Mouse (Mus musculus): ENCODE results near the gene Map10. TPM values are rescaled to one million over a fixed set of nuclear protein-coding genes. Genes with fewer than 3 reads are reported as not detected.

Gene Map10
- polyA plus RNA-seq, 1 experiment, result 5.0 TPM

- Histone ChIP-seq H3K9ac (ENCODE audit: low read depth, poor library complexity, severe bottlenecking) (no peak overlapping the region), H3K4me3 (ENCODE audit: low read depth, low read length) (no peak overlapping the region), H3K4me1 (ENCODE audit: control insufficient read depth, insufficient read depth, low read length) (peaks cover 2% of the 10 kb centered on the region), H3K27ac (ENCODE audit: insufficient read depth, low read length) (no peak overlapping the region), H3K9me3 (replicated peaks; ENCODE audit: control insufficient read depth, insufficient read depth, low read length, poor library complexity, severe bottlenecking) (no peaks in the 10 kb centered on the region), H3K27me3 (ENCODE audit: control insufficient read depth, insufficient read depth, low read length, poor library complexity, severe bottlenecking) (no peaks in the 10 kb centered on the region), H3K36me3 (ENCODE audit: control insufficient read depth, insufficient read depth, low read length, poor library complexity, severe bottlenecking) (no peaks in the 10 kb centered on the region)
- TF ChIP-seq POLR2A (IDR thresholded peaks at IDR 0.05; ENCODE audit: insufficient read depth, low read length), result no peak
- no peak for TF ChIP-seq CTCF (IDR thresholded peaks at IDR 0.05; ENCODE audit: low read depth, low read length)
- TF ChIP-seq EP300 (IDR thresholded peaks at IDR 0.05; ENCODE audit: insufficient read depth, low read depth, low read length), result no peak
Observed at GRCm38 (mm10) chr8:125686221-125686865, 16.7 kb downstream of the Map10 start.

DNA sequence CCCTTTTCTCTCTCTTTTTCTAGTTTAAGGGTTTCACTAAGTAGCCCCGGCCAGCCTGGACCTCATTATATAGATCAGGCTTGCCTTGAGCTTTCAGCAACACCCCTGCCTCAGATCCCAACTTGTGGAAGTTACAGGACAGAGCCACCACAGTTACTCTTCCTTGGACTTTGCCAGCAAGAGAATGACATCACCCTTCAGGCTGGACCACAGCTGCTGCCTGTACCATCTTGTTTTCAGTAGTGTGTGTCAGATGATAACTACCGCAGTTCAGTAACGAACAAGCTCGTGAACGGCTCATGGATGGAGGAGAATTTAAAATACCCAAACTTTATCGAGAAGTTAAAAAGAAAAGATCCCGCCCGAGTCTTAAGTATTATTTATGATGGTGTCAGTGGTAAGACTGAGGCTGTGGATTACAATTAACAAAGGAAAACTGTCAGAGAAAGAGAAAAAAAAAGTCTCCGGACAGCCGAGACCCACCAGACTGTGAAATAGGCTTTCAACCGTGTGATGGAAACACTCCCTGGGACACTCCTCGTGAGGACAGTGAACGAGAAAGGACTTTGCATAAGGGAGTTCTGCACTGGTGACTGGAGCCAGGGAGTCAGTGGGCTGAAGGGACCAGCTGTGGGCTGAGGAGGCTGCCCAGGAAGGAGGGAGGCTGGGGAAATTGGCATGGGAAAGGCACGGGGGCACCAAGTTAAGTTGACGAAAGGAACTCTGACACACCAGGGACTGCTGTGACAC is 20.7 kb downstream of the Map10 start:
- Histone ChIP-seq H3K9ac (ENCODE audit: low read depth, poor library complexity, severe bottlenecking) (no peak overlapping the region), H3K9me3 (replicated peaks; ENCODE audit: control insufficient read depth, insufficient read depth, low read length, poor library complexity, severe bottlenecking) (peaks cover 13% of the 10 kb centered on the region), H3K27me3 (ENCODE audit: control insufficient read depth, insufficient read depth, low read length, poor library complexity, severe bottlenecking) (no peaks in the 10 kb centered on the region), H3K4me1 (ENCODE audit: control insufficient read depth, insufficient read depth, low read length) (peaks cover 5% of the 10 kb centered on the region), H3K27ac (ENCODE audit: insufficient read depth, low read length) (no peak overlapping the region), H3K4me3 (ENCODE audit: low read depth, low read length) (no peak overlapping the region), H3K36me3 (ENCODE audit: control insufficient read depth, insufficient read depth, low read length, poor library complexity, severe bottlenecking) (no peaks in the 10 kb centered on the region)
- TF ChIP-seq EP300 (IDR thresholded peaks at IDR 0.05; ENCODE audit: insufficient read depth, low read depth, low read length) (no peak), CTCF (IDR thresholded peaks at IDR 0.05; ENCODE audit: low read depth, low read length) (no peak), POLR2A (IDR thresholded peaks at IDR 0.05; ENCODE audit: insufficient read depth, low read length) (no peak)

- no peaks in the 10 kb centered on the region for H3K36me3 ChIP-seq (ENCODE audit: control insufficient read depth, insufficient read depth, low read length, poor library complexity, severe bottlenecking)
- no peak for TF ChIP-seq EP300 (IDR thresholded peaks at IDR 0.05; ENCODE audit: insufficient read depth, low read depth, low read length)
- H3K9ac ChIP-seq (ENCODE audit: low read depth, poor library complexity, severe bottlenecking), result no peak overlapping the region
- H3K27ac ChIP-seq (ENCODE audit: insufficient read depth, low read length), result no peak overlapping the region
- peaks cover 5% of the 10 kb centered on the region for H3K4me1 ChIP-seq (ENCODE audit: control insufficient read depth, insufficient read depth, low read length)
- no peak overlapping the region for H3K4me3 ChIP-seq (ENCODE audit: low read depth, low read length)
- peaks cover 18% of the 10 kb centered on the region for H3K9me3 ChIP-seq (replicated peaks; ENCODE audit: control insufficient read depth, insufficient read depth, low read length, poor library complexity, severe bottlenecking)
- no peaks in the 10 kb centered on the region for H3K27me3 ChIP-seq (ENCODE audit: control insufficient read depth, insufficient read depth, low read length, poor library complexity, severe bottlenecking)
Observed at GRCm38 (mm10) chr8:125690961-125691360, 21.3 kb downstream of the Map10 start.

GRCm38 (mm10) chr8:125692447-125692846 is 22.8 kb downstream of the Map10 start:
- Histone ChIP-seq H3K4me3 (ENCODE audit: low read depth, low read length) (no peak overlapping the region), H3K9ac (ENCODE audit: low read depth, poor library complexity, severe bottlenecking) (no peak overlapping the region), H3K4me1 (ENCODE audit: control insufficient read depth, insufficient read depth, low read length) (peaks cover 5% of the 10 kb centered on the region), H3K36me3 (ENCODE audit: control insufficient read depth, insufficient read depth, low read length, poor library complexity, severe bottlenecking) (no peaks in the 10 kb centered on the region), H3K27me3 (ENCODE audit: control insufficient read depth, insufficient read depth, low read length, poor library complexity, severe bottlenecking) (no peaks in the 10 kb centered on the region), H3K27ac (ENCODE audit: insufficient read depth, low read length) (peak overlapping the region; percentile 92), H3K9me3 (replicated peaks; ENCODE audit: control insufficient read depth, insufficient read depth, low read length, poor library complexity, severe bottlenecking) (peaks cover 33% of the 10 kb centered on the region)
- no peak for TF ChIP-seq CTCF (IDR thresholded peaks at IDR 0.05; ENCODE audit: low read depth, low read length)
- no peak for TF ChIP-seq EP300 (IDR thresholded peaks at IDR 0.05; ENCODE audit: insufficient read depth, low read depth, low read length)
- no peak for TF ChIP-seq POLR2A (IDR thresholded peaks at IDR 0.05; ENCODE audit: insufficient read depth, low read length)

- TF ChIP-seq CTCF (IDR thresholded peaks at IDR 0.05; ENCODE audit: low read depth, low read length), result no peak
- no peak for TF ChIP-seq POLR2A (IDR thresholded peaks at IDR 0.05; ENCODE audit: insufficient read depth, low read length)
- TF ChIP-seq EP300 (IDR thresholded peaks at IDR 0.05; ENCODE audit: insufficient read depth, low read depth, low read length), result peak; percentile 53; the same call in 1 of the 2 replicates
- H3K9me3 ChIP-seq (replicated peaks; ENCODE audit: control insufficient read depth, insufficient read depth, low read length, poor library complexity, severe bottlenecking), result peaks cover 40% of the 10 kb centered on the region
- peaks cover 5% of the 10 kb centered on the region for H3K4me1 ChIP-seq (ENCODE audit: control insufficient read depth, insufficient read depth, low read length)
- no peaks in the 10 kb centered on the region for H3K27me3 ChIP-seq (ENCODE audit: control insufficient read depth, insufficient read depth, low read length, poor library complexity, severe bottlenecking)
- H3K9ac ChIP-seq (ENCODE audit: low read depth, poor library complexity, severe bottlenecking), result no peak overlapping the region
- H3K36me3 ChIP-seq (ENCODE audit: control insufficient read depth, insufficient read depth, low read length, poor library complexity, severe bottlenecking), result no peaks in the 10 kb centered on the region
- H3K4me3 ChIP-seq (ENCODE audit: low read depth, low read length), result no peak overlapping the region
- H3K27ac ChIP-seq (ENCODE audit: insufficient read depth, low read length), result peak overlapping the region; percentile 92
Observed at GRCm38 (mm10) chr8:125693197-125693596, 23.6 kb downstream of the Map10 start.

DNA sequence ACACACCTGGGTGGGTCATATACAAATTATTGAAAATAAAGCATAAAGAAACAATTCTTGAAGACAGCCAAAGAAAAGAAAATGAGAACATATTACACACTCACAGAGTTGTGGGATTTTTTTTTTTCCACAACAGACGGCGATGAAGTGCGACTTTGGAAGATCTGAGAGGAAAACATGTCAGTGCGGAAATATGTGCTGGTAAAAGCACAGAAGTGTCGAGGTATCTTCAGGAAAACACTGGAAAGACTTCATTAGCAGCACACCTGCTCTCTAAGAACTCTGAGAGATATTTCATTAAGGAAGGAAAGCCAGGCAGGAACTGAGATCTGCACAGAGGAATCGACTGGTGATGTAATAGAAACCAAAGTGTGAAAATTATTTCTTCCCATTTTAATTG is 26.3 kb downstream of the Map10 start:
- Histone ChIP-seq H3K9me3 (replicated peaks; ENCODE audit: control insufficient read depth, insufficient read depth, low read length, poor library complexity, severe bottlenecking) (peaks cover 50% of the 10 kb centered on the region), H3K4me3 (ENCODE audit: low read depth, low read length) (no peak overlapping the region), H3K27me3 (ENCODE audit: control insufficient read depth, insufficient read depth, low read length, poor library complexity, severe bottlenecking) (no peaks in the 10 kb centered on the region), H3K36me3 (ENCODE audit: control insufficient read depth, insufficient read depth, low read length, poor library complexity, severe bottlenecking) (no peaks in the 10 kb centered on the region), H3K4me1 (ENCODE audit: control insufficient read depth, insufficient read depth, low read length) (peaks cover 5% of the 10 kb centered on the region), H3K9ac (ENCODE audit: low read depth, poor library complexity, severe bottlenecking) (no peak overlapping the region), H3K27ac (ENCODE audit: insufficient read depth, low read length) (no peak overlapping the region)
- TF ChIP-seq POLR2A (IDR thresholded peaks at IDR 0.05; ENCODE audit: insufficient read depth, low read length) (no peak), EP300 (IDR thresholded peaks at IDR 0.05; ENCODE audit: insufficient read depth, low read depth, low read length) (no peak), CTCF (IDR thresholded peaks at IDR 0.05; ENCODE audit: low read depth, low read length) (no peak)

Measured in ES-Bruce4 (cell line).